Comparison of ENCODE assay signal across 8 mouse cellular contexts in the genomic region with DNA sequence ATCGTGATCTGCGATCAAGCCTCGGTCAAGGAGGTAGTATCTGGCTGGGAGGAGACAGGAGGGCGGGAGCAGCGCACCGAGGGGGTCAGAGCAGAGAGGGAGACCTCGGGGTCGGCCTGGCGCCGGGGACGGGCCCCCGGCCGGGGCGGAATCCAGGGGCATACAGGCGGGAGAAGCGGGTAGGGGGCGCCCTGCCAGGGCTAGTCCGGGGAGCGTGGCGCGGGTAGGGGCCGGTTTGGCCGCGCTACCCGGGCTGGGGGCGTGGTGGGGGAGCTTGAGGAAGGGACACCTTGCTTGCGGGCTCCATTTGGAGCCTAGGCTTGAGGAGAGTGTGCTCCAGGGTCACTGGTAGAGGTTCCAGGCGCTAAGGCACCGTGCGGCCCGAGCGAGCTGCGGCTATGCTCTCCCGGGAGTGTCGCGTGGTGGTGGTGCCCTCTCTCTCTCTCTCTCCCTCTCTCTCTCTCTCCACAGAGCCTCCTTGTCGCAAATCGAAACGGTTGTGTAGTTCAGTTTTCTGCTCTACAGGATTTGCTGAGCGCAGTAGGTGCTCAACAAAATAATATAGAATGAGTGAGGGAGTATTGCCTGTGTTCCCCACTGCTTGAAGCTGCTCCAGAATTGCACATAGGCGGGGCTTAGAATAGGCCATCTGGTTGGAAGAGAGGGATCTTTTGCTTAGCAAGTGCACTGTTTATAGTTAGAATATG. TPM values are rescaled to one million over a fixed set of nuclear protein-coding genes. Genes with fewer than 3 reads are reported as not detected.
DNase-seq lines count a peak whose midpoint lies in the region; ATAC-seq lines count a peak whose summit lies in the region.

No protein-coding gene starts in this region.

- ATAC-seq in forebrain, embryonic 16.5 days = peak; percentile 24
- ATAC-seq in kidney, embryonic 16.5 days (ENCODE audit: low FRiP score, low TSS enrichment) = no peak; the same call in 1 of the 2 replicates

- peak overlapping the region; percentile 94 for H3K9ac ChIP-seq in forebrain, embryonic 16.5 days (replicated peaks; ENCODE audit: low read depth, low read length)
- peak overlapping the region; percentile 95 for H3K9ac ChIP-seq in kidney, embryonic 16.5 days (replicated peaks; ENCODE audit: low read length)

- peaks cover 8% of the 10 kb centered on the region; the same call in 1 of the 2 replicates for H3K36me3 ChIP-seq in forebrain, embryonic 16.5 days (ENCODE audit: control insufficient read depth, insufficient read depth)
- peaks cover 32% of the 10 kb centered on the region for H3K36me3 ChIP-seq in kidney, embryonic 16.5 days (ENCODE audit: insufficient read depth, low read length)

- H3K27ac ChIP-seq in brown adipose tissue, adult 24 weeks (replicated peaks; ENCODE audit: low read depth, low read length) = peak overlapping the region; percentile 86
- H3K27ac ChIP-seq in forebrain, embryonic 16.5 days (ENCODE audit: low read length) = peak overlapping the region; percentile 95
- peak overlapping the region; percentile 99 for H3K27ac ChIP-seq in kidney, embryonic 16.5 days (ENCODE audit: low read length)

- peak; percentile 58 to 73 for DNase-seq in layer of hippocampus, postnatal 14 days (ENCODE audit: low spot score in 2 of 2)
- no peak for DNase-seq in layer of hippocampus, adult 9-11 months
- peak; percentile 57 for DNase-seq in lung, postnatal 36 days
- DNase-seq in spleen, postnatal 14 days (ENCODE audit: low spot score in 2 of 2) = peak; percentile 38 to 55
- no peak for DNase-seq in adrenal gland, postnatal 25 days

- H3K4me2 ChIP-seq in forebrain, embryonic 16.5 days (ENCODE audit: low read length) = peak overlapping the region; percentile 95
- H3K4me2 ChIP-seq in kidney, embryonic 16.5 days (replicated peaks; ENCODE audit: low read depth, low read length) = peak overlapping the region; percentile 91

- H3K4me1 ChIP-seq in brown adipose tissue, adult 24 weeks (ENCODE audit: control insufficient read depth, insufficient read depth, insufficient read length, low read length) = 0 out of 2 replicates have a peak, but pooled peaks cover 3% of the 10 kb centered on the region
- H3K4me1 ChIP-seq in forebrain, embryonic 16.5 days (replicated peaks; ENCODE audit: control insufficient read depth, insufficient read depth, low read length) = peaks cover 28% of the 10 kb centered on the region
- peaks cover 23% of the 10 kb centered on the region for H3K4me1 ChIP-seq in kidney, embryonic 16.5 days (ENCODE audit: insufficient read depth, low read length)

- peak overlapping the region; percentile 79 for H3K4me3 ChIP-seq in brown adipose tissue, adult 24 weeks (ENCODE audit: insufficient read depth, low read depth, low read length)
- H3K4me3 ChIP-seq in forebrain, embryonic 16.5 days (replicated peaks; ENCODE audit: low read length) = peak overlapping the region; percentile 99
- peak overlapping the region; percentile 95 for H3K4me3 ChIP-seq in kidney, embryonic 16.5 days (ENCODE audit: low read length)

- WGBS in forebrain, embryonic 16.5 days = under 1% methylated on average over 41 of the region's 41 CpGs
- WGBS in kidney, embryonic 16.5 days = under 1% methylated on average over 39 of the region's 41 CpGs

- H3K27me3 ChIP-seq in forebrain, embryonic 16.5 days (replicated peaks; ENCODE audit: control insufficient read depth, insufficient read depth, low read length) = no peaks in the 10 kb centered on the region
- H3K27me3 ChIP-seq in kidney, embryonic 16.5 days (ENCODE audit: insufficient read depth, low read length) = no peaks in the 10 kb centered on the region

- no peaks in the 10 kb centered on the region for H3K9me3 ChIP-seq in forebrain, embryonic 16.5 days (ENCODE audit: control insufficient read depth, low read length)
- H3K9me3 ChIP-seq in kidney, embryonic 16.5 days (ENCODE audit: low read length) = no peaks in the 10 kb centered on the region

RNA-seq across cellular contexts. Expression of gene Ubqln4, which starts 0.5 kb away (rescaled TPM):
- total RNA-seq in layer of hippocampus, postnatal 14 days (2021) = 10 to 100 TPM; 77.3 to 81.8 TPM
- polyA plus RNA-seq in brown adipose tissue, adult 24 weeks (2012; ENCODE audit: insufficient read depth, insufficient read length, missing spikeins) = 36.6 and 42.2 TPM in 2 replicates
- 43.5 and 46.0 TPM in 2 replicates for polyA plus RNA-seq in forebrain, embryonic 16.5 days (2015; fragmentation: Nextera tagmentation; extraction: Ambion mirVana)
- 52.7 and 57.8 TPM in 2 replicates for polyA plus RNA-seq in kidney, embryonic 16.5 days (2015; fragmentation: Nextera tagmentation; extraction: Ambion mirVana)
- total RNA-seq in adrenal gland, postnatal 25 days (2021) = 74.3 and 87.0 TPM in 2 replicates

RNA-seq across cellular contexts. Expression of gene Lamtor2, which starts 1.2 kb away (rescaled TPM):
- 100 to 1,000 TPM in 1 of 2 experiments, 10 to 100 TPM in 1; 96.1 to 113 TPM for total RNA-seq in layer of hippocampus, postnatal 14 days (2021)
- polyA plus RNA-seq in brown adipose tissue, adult 24 weeks (2012; ENCODE audit: insufficient read depth, insufficient read length, missing spikeins) = 209 and 224 TPM in 2 replicates
- polyA plus RNA-seq in forebrain, embryonic 16.5 days (2015; fragmentation: Nextera tagmentation; extraction: Ambion mirVana) = 149 and 193 TPM in 2 replicates
- 189 and 207 TPM in 2 replicates for polyA plus RNA-seq in kidney, embryonic 16.5 days (2015; fragmentation: Nextera tagmentation; extraction: Ambion mirVana)
- total RNA-seq in adrenal gland, postnatal 25 days (2021) = 148 and 150 TPM in 2 replicates

RNA-seq across cellular contexts. Expression of gene Rab25, which starts 5.9 kb away (rescaled TPM):
- not detected for total RNA-seq in layer of hippocampus, postnatal 14 days (2021)
- not detected in 2 replicates for polyA plus RNA-seq in brown adipose tissue, adult 24 weeks (2012; ENCODE audit: insufficient read depth, insufficient read length, missing spikeins)
- polyA plus RNA-seq in forebrain, embryonic 16.5 days (2015; fragmentation: Nextera tagmentation; extraction: Ambion mirVana) = not detected in 2 replicates
- polyA plus RNA-seq in kidney, embryonic 16.5 days (2015; fragmentation: Nextera tagmentation; extraction: Ambion mirVana) = 17.3 and 23.9 TPM in 2 replicates
- total RNA-seq in adrenal gland, postnatal 25 days (2021) = not detected in 2 replicates

RNA-seq across cellular contexts. Expression of gene Ssr2, which starts 21.6 kb away (rescaled TPM):
- 100 to 1,000 TPM; 110 to 120 TPM for total RNA-seq in layer of hippocampus, postnatal 14 days (2021)
- 84.2 and 89.0 TPM in 2 replicates for polyA plus RNA-seq in brown adipose tissue, adult 24 weeks (2012; ENCODE audit: insufficient read depth, insufficient read length, missing spikeins)
- polyA plus RNA-seq in forebrain, embryonic 16.5 days (2015; fragmentation: Nextera tagmentation; extraction: Ambion mirVana) = 132 and 140 TPM in 2 replicates
- 269 and 323 TPM in 2 replicates for polyA plus RNA-seq in kidney, embryonic 16.5 days (2015; fragmentation: Nextera tagmentation; extraction: Ambion mirVana)
- 199 and 214 TPM in 2 replicates for total RNA-seq in adrenal gland, postnatal 25 days (2021)

RNA-seq across cellular contexts. Expression of gene Mex3a, which starts 21.8 kb away (rescaled TPM):
- 10 to 100 TPM in 1 of 2 experiments, 1 to 10 TPM in 1; 9.0 to 10.7 TPM for total RNA-seq in layer of hippocampus, postnatal 14 days (2021)
- polyA plus RNA-seq in brown adipose tissue, adult 24 weeks (2012; ENCODE audit: insufficient read depth, insufficient read length, missing spikeins) = 0.16 and 0.21 TPM in 2 replicates
- 46.1 and 47.8 TPM in 2 replicates for polyA plus RNA-seq in forebrain, embryonic 16.5 days (2015; fragmentation: Nextera tagmentation; extraction: Ambion mirVana)
- 18.6 and 20.7 TPM in 2 replicates for polyA plus RNA-seq in kidney, embryonic 16.5 days (2015; fragmentation: Nextera tagmentation; extraction: Ambion mirVana)
- total RNA-seq in adrenal gland, postnatal 25 days (2021) = 3.3 and 3.5 TPM in 2 replicates

Comparison
In these comparisons a context has a peak if more than half of its experiments do, and no peak if none do; other contexts are left out.
1. DNase-seq: peak in layer of hippocampus, postnatal 14 days (2 of 2), lung, postnatal 36 days (single experiment) and spleen, postnatal 14 days (2 of 2); none in layer of hippocampus, adult 9-11 months (single experiment) and adrenal gland, postnatal 25 days (single experiment).
2. RNA of gene Rab25, which starts 5.9 kb away (polyA plus RNA-seq): 17.3 to 23.9 TPM in kidney, embryonic 16.5 days; not detected in brown adipose tissue, adult 24 weeks and not detected in forebrain, embryonic 16.5 days; every median in the first group is over 10 times any median in the second.
3. Peak in every context shown above with its lines, with median percentiles within 50 percentile points of each other: H3K27ac ChIP-seq and H3K4me3 ChIP-seq.